Mouse (Mus musculus): Measurements from ENCODE around the gene Pdgfc.

- TF ChIP-seq ZC3H11A (IDR thresholded peaks at IDR 0.05; ENCODE audit: borderline replicate concordance, low read depth, low read length) (no peak), ZNF384 (IDR thresholded peaks at IDR 0.05; ENCODE audit: low read depth, low read length) (no peak), HCFC1 (IDR thresholded peaks at IDR 0.05; ENCODE audit: borderline replicate concordance, insufficient read depth, low read length) (no peak), MAFK (IDR thresholded peaks at IDR 0.05; ENCODE audit: insufficient read depth, low read depth, low read length) (no peak)
Measured at GRCm38 (mm10) chr3:81121731-81122130, 85.5 kb downstream of the Pdgfc start.
